Mouse (Mus musculus) CH12.LX (cell line): ENCODE data around the gene Serpinb8. TPM values are rescaled to one million over a fixed set of nuclear protein-coding genes. Genes with fewer than 3 reads are reported as not detected.

Experiments used
- DNase-seq: peaks from one replicate; pipeline ENCODE4 v3.0.0-alpha.2; 2013; ENCODE audit errors: extremely low read depth
- H3K27ac ChIP-seq: 2 replicates; pipeline ENCODE4 v1.5.1; 2012; ENCODE audit warnings: low read depth, mild to moderate bottlenecking, control low read depth, moderate library complexity; ENCODE audit not compliant: insufficient read depth
- H3K27me3 ChIP-seq: replicated peaks from 2 replicates; pipeline ENCODE3; 2012; ENCODE audit warnings: inconsistent platforms
- H3K36me3 ChIP-seq, 2 experiments: replicated peaks in 1 of 2; 2 replicates each; pipeline versions ENCODE3 to v1.6.1; 2012; ENCODE audit warnings: inconsistent platforms in 1 of 2, low read length in 1 of 2, mild to moderate bottlenecking in 1 of 2, mixed read lengths in 1 of 2, moderate library complexity in 1 of 2; ENCODE audit not compliant: control insufficient read depth in 1 of 2, insufficient read depth in 1 of 2
- H3K4me1 ChIP-seq, 2 experiments: 2 replicates each; pipeline ENCODE4 v1.6.1; 2012; ENCODE audit warnings: inconsistent platforms in 1 of 2, moderate library complexity in 1 of 2; ENCODE audit not compliant: insufficient read depth in 2 of 2, control insufficient read depth in 1 of 2
- H3K4me2 ChIP-seq: 2 replicates; pipeline ENCODE4 v1.6.1; 2012; ENCODE audit warnings: low read depth, mild to moderate bottlenecking, control low read depth; ENCODE audit not compliant: poor library complexity, insufficient read depth, severe bottlenecking
- H3K4me3 ChIP-seq, 3 experiments: fragments of 150-350 bp in 1 of 3; sonication (generic) in 1 of 3; replicated peaks in 1 of 3; 2 replicates each; pipeline versions ENCODE3 to v1.5.1; 2011 to 2012; ENCODE audit warnings: low read depth in 2 of 3, low read length in 2 of 3, mild to moderate bottlenecking in 2 of 3, moderate library complexity in 2 of 3, control low read depth in 1 of 3, improper control_type of control experiment in 1 of 3, inconsistent platforms in 1 of 3, mixed read lengths in 1 of 3; ENCODE audit not compliant: poor library complexity in 1 of 3
- H3K79me2 ChIP-seq: replicated peaks from 2 replicates; pipeline ENCODE4 v1.6.1; 2012; ENCODE audit warnings: mild to moderate bottlenecking, moderate library complexity; ENCODE audit not compliant: control insufficient read depth, poor library complexity, insufficient read depth, severe bottlenecking; ENCODE audit errors: extremely low read depth
- H3K9ac ChIP-seq: 2 replicates; pipeline ENCODE4 v1.6.1; 2012; ENCODE audit warnings: low read depth, mild to moderate bottlenecking, control low read depth, moderate library complexity; ENCODE audit not compliant: insufficient read depth
- H3K9me3 ChIP-seq: replicated peaks from 2 replicates; pipeline ENCODE3; 2012; ENCODE audit warnings: low read length, inconsistent platforms, mixed read lengths
- CTCF ChIP-seq, 2 experiments: IDR thresholded peaks in 1 of 2; conservative IDR thresholded peaks in 1 of 2; 2 replicates each; pipeline ENCODE4 v1.5.1; 2011 to 2012; ENCODE audit warnings: low read depth in 2 of 2, low read length in 2 of 2, improper control_type of control experiment in 1 of 2, inconsistent platforms in 1 of 2, mild to moderate bottlenecking in 1 of 2, moderate library complexity in 1 of 2
- ELF1 ChIP-seq: IDR thresholded peaks from 2 replicates; pipeline ENCODE4 v1.6.1; 2014; ENCODE audit warnings: low read depth, mild to moderate bottlenecking, inconsistent platforms, low read length, improper control_type of control experiment
- EP300 ChIP-seq: IDR thresholded peaks from 2 replicates; pipeline ENCODE4 v1.6.1; 2011; ENCODE audit warnings: low read length, improper control_type of control experiment
- JUND ChIP-seq: conservative IDR thresholded peaks from 2 replicates; pipeline ENCODE4 v1.6.1; 2011; ENCODE audit warnings: low read depth, low read length, improper control_type of control experiment
- MAFK ChIP-seq: IDR thresholded peaks from 2 replicates; pipeline ENCODE4 v1.6.1; 2011; ENCODE audit warnings: low read length, improper control_type of control experiment; ENCODE audit not compliant: insufficient replicate concordance
- PAX5 ChIP-seq: IDR thresholded peaks from 2 replicates; pipeline ENCODE4 v1.6.1; 2012; ENCODE audit warnings: low read length, inconsistent platforms, mixed read lengths
- POLR2A ChIP-seq: IDR thresholded peaks from 2 replicates; pipeline ENCODE4 v1.6.1; 2011; ENCODE audit warnings: low read depth, mild to moderate bottlenecking, improper control_type of control experiment, low read length
- POLR2AphosphoS2 ChIP-seq: IDR thresholded peaks from 2 replicates; pipeline ENCODE4 v1.6.1; 2011; ENCODE audit warnings: low read depth, low read length, improper control_type of control experiment
- RAD21 ChIP-seq: IDR thresholded peaks from 2 replicates; pipeline ENCODE4 v1.6.1; 2011; ENCODE audit warnings: low read depth, mild to moderate bottlenecking, low read length, improper control_type of control experiment, moderate library complexity
- SMC3 ChIP-seq: IDR thresholded peaks from 2 replicates; pipeline ENCODE4 v1.6.1; 2011; ENCODE audit warnings: low read depth, low read length, improper control_type of control experiment
- TBP ChIP-seq: conservative IDR thresholded peaks from 2 replicates; pipeline ENCODE4 v1.6.1; 2011; ENCODE audit warnings: low read depth, low read length, improper control_type of control experiment
- TCF12 ChIP-seq: IDR thresholded peaks from 2 replicates; pipeline ENCODE4 v1.6.1; 2014; ENCODE audit warnings: low read depth, mild to moderate bottlenecking, inconsistent platforms, low read length, improper control_type of control experiment
- USF1 ChIP-seq: IDR thresholded peaks from 2 replicates; pipeline ENCODE4 v1.6.1; 2014; ENCODE audit warnings: low read depth, mild to moderate bottlenecking, inconsistent platforms, low read length, improper control_type of control experiment
- ZKSCAN1 ChIP-seq: IDR thresholded peaks from 2 replicates; pipeline ENCODE4 v1.6.1; 2012; ENCODE audit warnings: low read depth, inconsistent platforms, low read length, improper control_type of control experiment, borderline replicate concordance
- dilution Hi-C: fragments of 300-500 bp; cut with MboI; formaldehyde crosslinking; loops from 2 replicates; pipeline ENCODE4 v1.14.3; 2020; ENCODE audit warnings: low sequenced_read_pairs; ENCODE audit not compliant: extremely low pct_unique_long_range_greater_than_20kb, extremely low pct_ligation_motif_present
- in situ Hi-C: fragments of 300-500 bp; cut with MboI; formaldehyde crosslinking; loops from 3 replicates; pipeline ENCODE4 v1.14.3; 2019; ENCODE audit warnings: low sequenced_read_pairs, low pct_ligation_motif_present, low pct_unique_long_range_greater_than_20kb, mixed read lengths
- polyA plus RNA-seq: library from polyadenylated mRNA; unstranded; fragments of >175 nt; gene quantifications from 2 replicates; pipeline ENCODE4 v1.2.1, GENCODE M21; 2012; ENCODE audit warnings: low read depth; ENCODE audit not compliant: insufficient read length
- total RNA-seq, 2 experiments: library from RNA; depleted of rRNA; stranded (reverse); fragments of 300-350 nt in 1 of 2; fragments of >200 nt in 1 of 2; gene quantifications; 2 replicates each; pipeline ENCODE4 v1.2.3; 2012 to 2014

Serpinb8 gene
- total and polyA plus RNA-seq, 3 experiments: 2.3 to 15.1 (median 3.7) TPM

DNA sequence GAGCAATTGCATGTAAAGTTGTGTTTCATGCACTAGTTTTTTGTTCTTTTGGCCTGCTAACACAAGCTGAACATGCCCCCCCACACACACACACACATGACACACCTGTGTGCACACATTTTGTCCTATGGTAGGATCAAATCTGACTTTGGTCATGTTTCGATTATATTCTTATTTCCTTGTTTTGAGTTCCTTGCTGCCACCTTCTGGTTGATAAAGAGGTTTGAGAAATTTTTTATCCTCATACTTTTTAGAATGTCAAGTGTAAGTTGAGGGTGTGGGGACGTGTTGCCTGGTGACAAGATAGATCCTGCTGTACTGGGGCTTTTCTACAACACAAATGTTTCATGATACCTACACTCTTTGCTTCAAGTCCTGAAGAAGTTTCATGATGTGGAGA, 3.7 kb downstream of the Serpinb8 start:
- Histone ChIP-seq H3K9me3 (no peaks in the 10 kb centered on the region), H3K79me2 (peaks cover 51% of the 10 kb centered on the region), H3K27me3 (no peaks in the 10 kb centered on the region), H3K4me3 (peak overlapping the region in 1 of 3 experiments; percentile 41), H3K27ac (no peak overlapping the region), H3K4me1 (peaks cover 5% of the 10 kb centered on the region in 2 experiments; a peak in 2 of 4 replicates), H3K36me3 (no peaks in the 10 kb centered on the region), H3K4me2 (peak overlapping the region; percentile 86), H3K9ac (peak overlapping the region; percentile 85; the same call in 1 of the 2 replicates)
- dilution Hi-C loops: no loop called here
- peak; percentile 14 for DNase-seq
- TF ChIP-seq POLR2AphosphoS2: no peak
- peak; percentile 56 for TF ChIP-seq RAD21
- TF ChIP-seq EP300: no peak
- TF ChIP-seq SMC3: peak; percentile 56
- TF ChIP-seq CTCF (conservative IDR thresholded peaks at IDR 0.05 in 1 of 2, IDR thresholded peaks at IDR 0.05 in 1 of 2; ENCODE audit: low read depth in 2 of 2, low read length in 2 of 2): peak in 1 of 2 experiments; percentile 61; a peak in 2 of 4 replicates
- in situ Hi-C loops: loop anchor here (10.0 kb wide), 1 partner anchor 109 kb away; no protein-coding TSS in a partner anchor

DNA sequence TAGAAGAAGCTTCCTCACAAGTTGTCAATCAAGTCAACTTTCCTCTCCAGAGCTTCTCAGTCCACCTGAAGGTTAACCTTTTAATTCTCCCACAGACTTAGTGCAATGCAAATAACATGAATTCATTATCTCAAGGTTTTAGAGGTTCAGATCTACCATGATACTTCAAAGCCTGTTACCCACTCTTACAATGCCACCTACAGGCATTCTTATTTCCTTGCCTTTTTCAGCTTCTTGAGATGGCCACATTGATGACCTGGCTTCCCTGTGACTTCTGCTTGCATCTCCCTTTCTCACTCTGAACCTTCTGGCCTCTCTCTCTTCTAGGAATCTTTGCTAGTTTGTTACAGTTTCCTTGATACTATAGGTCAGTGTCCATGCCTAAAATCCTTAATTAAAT, 7.1 kb downstream of the Serpinb8 start:
- H3K27ac ChIP-seq: no peak overlapping the region
- in situ Hi-C loops: loop anchor here (10.0 kb wide), 1 partner anchor 112 kb away; no protein-coding TSS in a partner anchor
- H3K36me3 ChIP-seq: peaks cover 0 to 12% of the 10 kb centered on the region in 2 experiments
- H3K9ac ChIP-seq: no peak overlapping the region
- dilution Hi-C loops: no loop called here
- no peaks in the 10 kb centered on the region for H3K27me3 ChIP-seq
- peaks cover 0 to 5% of the 10 kb centered on the region in 2 experiments; a peak in 1 of 4 replicates for H3K4me1 ChIP-seq
- H3K4me3 ChIP-seq: no peak overlapping the region
- H3K9me3 ChIP-seq: no peaks in the 10 kb centered on the region
- H3K4me2 ChIP-seq: no peak overlapping the region
- TF ChIP-seq CTCF (conservative IDR thresholded peaks at IDR 0.05 in 1 of 2, IDR thresholded peaks at IDR 0.05 in 1 of 2; ENCODE audit: low read depth in 2 of 2, low read length in 2 of 2): peak in 1 of 2 experiments; percentile 60; a peak in 2 of 4 replicates
- no peak for TF ChIP-seq EP300
- no peak for TF ChIP-seq PAX5
- no peak for TF ChIP-seq JUND
- TF ChIP-seq RAD21: peak; percentile 61
- no peak for TF ChIP-seq ELF1
- no peak for TF ChIP-seq TBP
- TF ChIP-seq MAFK: no peak
- TF ChIP-seq USF1: no peak
- peak; percentile 44 for TF ChIP-seq SMC3
- no peak for TF ChIP-seq POLR2A
- TF ChIP-seq ZKSCAN1: no peak
- TF ChIP-seq TCF12: no peak
- DNase-seq: no peak
- peaks cover 35% of the 10 kb centered on the region for H3K79me2 ChIP-seq
